Mouse (Mus musculus) neural tube, embryonic 11.5 days (tissue): ENCODE data around the gene Frrs1l. TPM values are rescaled to one million over a fixed set of nuclear protein-coding genes. Genes with fewer than 3 reads are reported as not detected.

Experiments used
- ATAC-seq: fragments of 200-750 bp; cut with Nextera tagmentation; 2 replicates; pipeline ENCODE4 v1.8.0; 2017; ENCODE audit warnings: moderate number of reproducible peaks, mild to moderate bottlenecking, moderate TSS enrichment, moderate library complexity; ENCODE audit not compliant: insufficient read depth, low FRiP score, low TSS enrichment
- DNase-seq: peaks from one replicate; pipeline ENCODE4 v3.0.0-alpha.2; 2015; ENCODE audit warnings: low spot score
- H3K27ac ChIP-seq: fragments of 300-500 bp; sonication (generic); 2 replicates; pipeline ENCODE4 v1.5.1; 2014; ENCODE audit warnings: low read depth, mild to moderate bottlenecking, low read length
- H3K27me3 ChIP-seq: fragments of 300-500 bp; sonication (generic); 2 replicates; pipeline ENCODE4 v1.6.1; 2014; ENCODE audit warnings: mild to moderate bottlenecking, low read length, mixed read lengths; ENCODE audit not compliant: control insufficient read depth, insufficient read depth
- H3K36me3 ChIP-seq: fragments of 300-500 bp; sonication (generic); 2 replicates; pipeline ENCODE4 v1.6.1; 2014; ENCODE audit warnings: mild to moderate bottlenecking, low read length, moderate library complexity, mixed read lengths; ENCODE audit not compliant: control insufficient read depth, insufficient read depth
- H3K4me1 ChIP-seq: fragments of 300-500 bp; sonication (generic); 2 replicates; pipeline ENCODE4 v1.6.1; 2014; ENCODE audit warnings: low read length, mixed read lengths; ENCODE audit not compliant: control insufficient read depth, insufficient read depth
- H3K4me2 ChIP-seq: fragments of 300-500 bp; sonication (generic); 2 replicates; pipeline ENCODE4 v1.6.1; 2014; ENCODE audit warnings: low read depth, mild to moderate bottlenecking, moderate library complexity
- H3K4me3 ChIP-seq: fragments of 300-500 bp; sonication (generic); 2 replicates; pipeline ENCODE4 v1.5.1; 2014; ENCODE audit warnings: low read depth, low read length
- H3K9ac ChIP-seq: fragments of 300-500 bp; sonication (generic); 2 replicates; pipeline ENCODE4 v1.6.1; 2014; ENCODE audit warnings: mild to moderate bottlenecking, low read length
- H3K9me3 ChIP-seq: fragments of 300-500 bp; sonication (generic); 2 replicates; pipeline ENCODE4 v1.6.1; 2016; ENCODE audit warnings: low read length; ENCODE audit not compliant: control insufficient read depth
- WGBS: fragments of 180-500 bp; shearing (Covaris S2); extraction: QIAGEN DNeasy Blood & Tissue Kit; methylation state at CpG from one replicate; pipeline ENCODE4 v1.1.7; 2014; 5-methylcytosine and 5-hydroxymethylcytosine counted together
- polyA plus RNA-seq: library from polyadenylated mRNA; unstranded; fragments of >200 nt; fragmentation: Nextera tagmentation; extraction: Ambion mirVana; gene quantifications from 2 replicates; pipeline ENCODE4 v1.2.1, GENCODE M21; 2014

Frrs1l gene
- polyA plus RNA-seq, 1 experiment from 2014 or later: 6.1 TPM

- 59% methylated on average over 5 of the region's 6 CpGs for WGBS
- Histone ChIP-seq H3K36me3 (no peaks in the 10 kb centered on the region), H3K9ac (no peak overlapping the region), H3K27ac (no peak overlapping the region), H3K4me3 (no peak overlapping the region), H3K27me3 (no peaks in the 10 kb centered on the region), H3K4me1 (no peaks in the 10 kb centered on the region), H3K4me2 (no peak overlapping the region), H3K9me3 (no peaks in the 10 kb centered on the region)
- DNase-seq (no peak), ATAC-seq (no peak)
These were observed 37.0 kb downstream of the Frrs1l start for GRCm38 (mm10) chr4:56953235-56953634.

DNA sequence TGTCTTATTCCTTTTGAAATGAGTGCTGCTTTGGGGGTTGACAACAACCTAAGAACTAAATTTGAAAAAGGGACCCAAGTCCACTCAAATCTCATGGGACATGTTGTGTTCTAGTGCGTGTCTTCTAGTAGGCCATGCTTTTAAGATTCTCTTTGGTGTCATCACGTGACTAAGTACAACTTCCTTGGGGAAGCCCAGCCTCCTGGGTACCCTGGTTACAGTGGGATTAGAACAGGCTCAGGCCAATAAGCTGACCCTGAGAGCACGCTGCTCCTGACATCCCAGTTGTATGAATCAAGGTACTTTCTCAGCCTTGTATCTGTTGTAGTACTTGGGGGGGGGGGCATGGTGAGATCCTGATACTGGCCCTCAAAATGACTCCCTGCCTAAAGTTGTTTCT lies 38.5 kb downstream of the Frrs1l start:
- no peak for ATAC-seq
- H3K36me3 ChIP-seq: no peaks in the 10 kb centered on the region
- H3K9ac ChIP-seq: no peak overlapping the region
- no peaks in the 10 kb centered on the region for H3K27me3 ChIP-seq
- H3K4me3 ChIP-seq: no peak overlapping the region
- 94% methylated on average over 3 of the region's 3 CpGs for WGBS
- no peak overlapping the region for H3K27ac ChIP-seq
- DNase-seq: no peak
- H3K4me2 ChIP-seq: no peak overlapping the region
- no peaks in the 10 kb centered on the region for H3K9me3 ChIP-seq
- H3K4me1 ChIP-seq: no peaks in the 10 kb centered on the region

DNA sequence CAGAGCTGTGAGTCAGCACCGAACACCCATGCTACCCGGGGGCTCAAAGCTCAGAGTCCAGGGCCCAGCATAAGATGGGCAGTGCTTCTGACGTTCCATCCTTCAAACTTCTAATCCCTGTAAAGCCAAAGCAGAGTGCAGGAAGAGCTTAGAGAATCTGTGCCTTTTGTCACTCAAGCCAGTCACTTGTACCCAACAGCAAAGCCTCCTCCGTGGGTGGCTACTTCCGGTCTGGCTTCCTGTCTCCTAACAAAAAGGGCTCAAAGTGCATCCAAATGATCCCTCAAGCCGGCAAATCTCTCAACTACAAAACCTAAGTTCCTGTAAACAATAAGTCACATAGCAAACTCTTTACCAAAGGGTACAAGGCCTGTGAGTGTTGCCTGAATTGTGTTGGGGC lies 40.7 kb downstream of the Frrs1l start:
- H3K9me3 ChIP-seq: no peaks in the 10 kb centered on the region
- H3K4me3 ChIP-seq: no peak overlapping the region
- 75% methylated on average over 6 of the region's 6 CpGs for WGBS
- DNase-seq (no peak), ATAC-seq (no peak)
- no peaks in the 10 kb centered on the region for H3K36me3 ChIP-seq
- no peak overlapping the region for H3K27ac ChIP-seq
- peaks cover 5% of the 10 kb centered on the region for H3K4me1 ChIP-seq
- H3K9ac ChIP-seq: no peak overlapping the region
- no peaks in the 10 kb centered on the region for H3K27me3 ChIP-seq
- no peak overlapping the region for H3K4me2 ChIP-seq

- under 1% methylated on average over 105 of the region's 107 CpGs for WGBS
These were observed 43.2 kb downstream of the Frrs1l start, which contains the start of gene Tmem245 for GRCm38 (mm10) chr4:56946641-56947640. TSS of gene Tmem245 (minus strand) at chr4:56947437.

DNA sequence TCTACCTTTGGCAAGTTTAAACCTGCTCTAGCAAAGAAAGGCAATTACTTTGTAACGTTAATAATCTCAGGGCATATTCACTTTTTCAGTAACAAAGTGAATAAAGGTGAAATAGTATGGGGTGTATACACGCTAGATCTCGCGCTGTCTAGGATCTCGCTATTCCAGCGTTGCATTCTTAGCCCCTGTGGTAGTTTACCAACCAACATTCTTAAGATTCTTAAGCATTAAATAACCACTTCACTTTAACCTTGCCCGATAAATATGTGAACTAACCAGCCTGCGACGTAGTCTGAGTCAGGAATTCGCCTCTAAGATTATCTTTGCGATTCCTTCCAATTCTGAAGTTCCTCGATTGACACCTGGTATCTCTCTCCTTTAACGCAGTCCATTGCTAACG lies 44.0 kb downstream of the Frrs1l start:
- ATAC-seq (no peak), DNase-seq (no peak)
- 2% methylated on average over 14 of the region's 14 CpGs for WGBS
- H3K27me3 ChIP-seq: no peaks in the 10 kb centered on the region
- H3K4me3 ChIP-seq: peak overlapping the region; percentile 85
- H3K4me1 ChIP-seq: peaks cover 5% of the 10 kb centered on the region
- no peak overlapping the region for H3K27ac ChIP-seq
- H3K4me2 ChIP-seq: peak overlapping the region; percentile 95
- H3K9me3 ChIP-seq: no peaks in the 10 kb centered on the region
- no peaks in the 10 kb centered on the region for H3K36me3 ChIP-seq
- H3K9ac ChIP-seq: peak overlapping the region; percentile 91; the same call in 1 of the 2 replicates

More at GRCm38 (mm10) chr4:56946641-56947640, 43.2 kb downstream of the Frrs1l start, which contains the start of gene Tmem245:
- Histone ChIP-seq H3K4me1 (peaks cover 5% of the 10 kb centered on the region), H3K9ac (peak within 1 kb of the TSS; percentile 91), H3K4me3 (peak within 1 kb of the TSS; percentile 85), H3K27ac (peak within 1 kb of the TSS; percentile 68), H3K27me3 (no peaks in the 10 kb centered on the region), H3K4me2 (peak within 1 kb of the TSS; percentile 95), H3K36me3 (no peaks in the 10 kb centered on the region), H3K9me3 (no peaks in the 10 kb centered on the region)
- peak; percentile 95 for DNase-seq
- ATAC-seq: peak; percentile 95

DNA sequence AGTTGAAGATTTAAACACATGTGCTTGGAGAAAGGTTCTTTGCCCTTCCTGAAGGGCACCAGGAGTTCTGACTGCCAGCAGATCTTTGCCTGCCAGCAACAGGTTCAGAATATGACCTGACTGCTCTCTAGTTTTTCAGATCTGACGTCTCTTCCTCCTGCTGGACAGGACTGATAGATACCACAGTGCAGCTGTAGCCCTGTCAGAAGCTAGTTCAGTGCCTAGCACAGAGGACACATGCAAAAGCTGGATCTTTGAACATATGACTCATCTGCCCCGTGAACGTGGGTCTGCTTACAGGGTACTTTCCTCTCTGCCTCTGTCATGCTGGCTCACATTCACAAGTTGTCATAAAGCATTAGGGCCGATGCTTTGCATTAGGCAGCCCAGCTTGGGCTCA lies 45.9 kb downstream of the Frrs1l start:
- no peak overlapping the region for H3K9ac ChIP-seq
- no peak overlapping the region for H3K27ac ChIP-seq
- ATAC-seq: no peak
- no peak overlapping the region for H3K4me2 ChIP-seq
- 63% methylated on average over 4 of the region's 4 CpGs for WGBS
- H3K36me3 ChIP-seq: no peaks in the 10 kb centered on the region
- H3K9me3 ChIP-seq: no peaks in the 10 kb centered on the region
- no peak overlapping the region for H3K4me3 ChIP-seq
- H3K4me1 ChIP-seq: peaks cover 5% of the 10 kb centered on the region
- no peaks in the 10 kb centered on the region for H3K27me3 ChIP-seq
- DNase-seq: no peak

- H3K9ac ChIP-seq: no peak overlapping the region
- WGBS: 54% methylated on average over 1 of the region's 1 CpGs
- H3K36me3 ChIP-seq: no peaks in the 10 kb centered on the region
- H3K4me1 ChIP-seq: peaks cover 5% of the 10 kb centered on the region
- no peak overlapping the region for H3K4me3 ChIP-seq
- no peaks in the 10 kb centered on the region for H3K9me3 ChIP-seq
- DNase-seq (no peak), ATAC-seq (no peak)
- H3K27me3 ChIP-seq: no peaks in the 10 kb centered on the region
- no peak overlapping the region for H3K27ac ChIP-seq
- no peak overlapping the region for H3K4me2 ChIP-seq
These were observed 46.9 kb downstream of the Frrs1l start for GRCm38 (mm10) chr4:56943258-56943657.

- Histone ChIP-seq H3K36me3 (no peaks in the 10 kb centered on the region), H3K27ac (no peak overlapping the region), H3K4me2 (no peak overlapping the region), H3K9me3 (no peaks in the 10 kb centered on the region), H3K27me3 (no peaks in the 10 kb centered on the region), H3K4me3 (no peak overlapping the region), H3K4me1 (peaks cover 5% of the 10 kb centered on the region), H3K9ac (no peak overlapping the region)
- WGBS: 88% methylated on average over 1 of the region's 1 CpGs
- DNase-seq (no peak), ATAC-seq (no peak)
These were observed 47.6 kb downstream of the Frrs1l start for GRCm38 (mm10) chr4:56942567-56942966.

DNA sequence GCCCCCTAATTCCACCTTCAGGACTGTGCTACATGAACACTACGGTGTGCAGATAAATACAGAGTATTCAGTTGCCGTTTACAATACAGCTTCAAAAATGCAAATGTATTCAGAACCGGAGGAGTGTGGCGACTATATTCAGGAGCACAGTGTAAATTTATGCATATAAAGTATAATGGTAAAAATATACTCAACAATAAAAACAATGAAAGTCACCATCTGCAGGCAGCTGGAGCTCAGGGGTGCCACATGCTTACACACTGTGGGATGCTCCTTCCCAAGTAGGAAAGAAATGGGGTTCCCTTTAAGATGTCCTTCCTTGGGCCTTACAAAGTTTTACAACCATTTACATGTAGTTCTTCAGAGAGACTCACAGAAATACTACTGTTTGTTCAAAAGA lies 48.7 kb downstream of the Frrs1l start:
- H3K4me3 ChIP-seq: no peak overlapping the region
- ATAC-seq: no peak
- H3K27ac ChIP-seq: no peak overlapping the region
- no peak for DNase-seq
- WGBS: 80% methylated on average over 4 of the region's 4 CpGs
- no peaks in the 10 kb centered on the region for H3K9me3 ChIP-seq
- no peaks in the 10 kb centered on the region for H3K27me3 ChIP-seq
- peaks cover 5% of the 10 kb centered on the region for H3K4me1 ChIP-seq
- no peak overlapping the region for H3K9ac ChIP-seq
- H3K36me3 ChIP-seq: no peaks in the 10 kb centered on the region
- no peak overlapping the region for H3K4me2 ChIP-seq
